Mouse (Mus musculus) erythroid progenitor cell, adult 5-6 weeks (primary cell): ENCODE measurements around the gene Cdc34. TPM values are rescaled to one million over a fixed set of nuclear protein-coding genes. Genes with fewer than 3 reads are reported as not detected.
A peak's percentile ranks its signal among the peaks of the same experiment; 100 is the strongest.
"Not testable (repeated sequence)": the region's sequence is repeated elsewhere in the genome, so short reads cannot be mapped to it uniquely, and the experiment has no call there.

ENCODE experiments used
- ATAC-seq: replicated peaks from 2 replicates; pipeline ENCODE4 v1.8.0; 2016; ENCODE audit warnings: moderate number of reproducible peaks, mild to moderate bottlenecking, moderate TSS enrichment, inconsistent platforms; ENCODE audit not compliant: poor library complexity, low FRiP score, severe bottlenecking
- total RNA-seq, 2 experiments: library from RNA; stranded (forward) in 1 of 2; stranded (reverse) in 1 of 2; fragments of 150-400 nt in 1 of 2; fragments of 186-747, 209-891 nt in 1 of 2; gene quantifications; 2 replicates each; pipeline versions ENCODE4 v1.2.3 to v1.2.4; 2015 to 2017; ENCODE audit warnings: low replicate concordance in 2 of 2

Gene Cdc34
- total RNA-seq, 2 experiments from 2014 or later: 66.7 to 82.7 TPM

DNA sequence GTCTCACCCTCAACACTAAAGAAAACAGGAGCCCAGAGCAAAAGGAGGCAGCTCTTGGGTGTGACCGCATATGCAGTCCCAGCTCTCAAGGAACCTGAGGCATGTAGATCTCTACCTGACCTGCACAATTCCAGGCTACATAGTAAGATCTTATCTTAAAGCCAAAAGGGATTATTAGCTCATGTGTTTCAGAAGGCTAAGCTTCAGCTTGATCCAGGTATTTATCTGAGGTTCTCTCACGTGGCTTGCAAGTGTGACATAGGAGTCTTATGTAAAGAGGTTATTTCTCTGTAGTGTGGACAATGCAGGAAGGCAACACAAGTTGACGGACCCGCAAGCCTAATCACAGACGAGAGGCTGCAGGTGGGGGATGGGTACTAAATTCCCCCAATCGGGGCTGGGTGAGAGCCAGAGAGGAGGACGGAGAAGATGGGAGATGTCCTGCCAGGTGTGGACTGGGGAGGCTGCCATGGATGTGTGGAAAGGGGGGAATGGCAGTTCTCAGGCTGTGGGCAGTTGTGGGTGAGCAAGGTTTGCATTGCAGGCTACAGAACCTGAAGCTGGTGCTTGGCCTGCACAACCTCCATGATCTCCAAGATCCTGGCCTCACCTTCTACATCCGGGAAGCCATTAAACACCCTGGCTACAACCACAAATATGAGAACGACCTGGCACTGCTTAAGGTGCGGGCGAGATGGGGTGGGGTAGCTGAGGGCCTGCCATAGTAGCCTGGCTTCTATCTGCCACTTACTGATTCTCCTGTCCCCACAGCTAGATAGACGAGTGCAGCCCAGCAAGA is 11.8 kb downstream of the Cdc34 start:
- ATAC-seq: no peak

DNA sequence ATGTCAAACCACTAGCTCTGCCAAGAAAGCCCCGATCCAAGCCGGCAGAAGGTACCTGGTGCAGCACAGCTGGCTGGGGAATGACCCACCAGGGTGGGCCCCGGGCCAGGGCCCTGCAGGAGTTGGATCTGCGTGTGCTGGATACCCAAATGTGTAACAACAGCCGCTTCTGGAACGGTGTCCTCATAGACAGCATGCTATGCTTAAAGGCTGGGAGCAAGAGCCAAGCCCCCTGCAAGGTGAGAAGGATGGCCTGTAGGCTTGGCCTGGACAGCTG is 12.3 kb downstream of the Cdc34 start:
- no peak for ATAC-seq

DNA sequence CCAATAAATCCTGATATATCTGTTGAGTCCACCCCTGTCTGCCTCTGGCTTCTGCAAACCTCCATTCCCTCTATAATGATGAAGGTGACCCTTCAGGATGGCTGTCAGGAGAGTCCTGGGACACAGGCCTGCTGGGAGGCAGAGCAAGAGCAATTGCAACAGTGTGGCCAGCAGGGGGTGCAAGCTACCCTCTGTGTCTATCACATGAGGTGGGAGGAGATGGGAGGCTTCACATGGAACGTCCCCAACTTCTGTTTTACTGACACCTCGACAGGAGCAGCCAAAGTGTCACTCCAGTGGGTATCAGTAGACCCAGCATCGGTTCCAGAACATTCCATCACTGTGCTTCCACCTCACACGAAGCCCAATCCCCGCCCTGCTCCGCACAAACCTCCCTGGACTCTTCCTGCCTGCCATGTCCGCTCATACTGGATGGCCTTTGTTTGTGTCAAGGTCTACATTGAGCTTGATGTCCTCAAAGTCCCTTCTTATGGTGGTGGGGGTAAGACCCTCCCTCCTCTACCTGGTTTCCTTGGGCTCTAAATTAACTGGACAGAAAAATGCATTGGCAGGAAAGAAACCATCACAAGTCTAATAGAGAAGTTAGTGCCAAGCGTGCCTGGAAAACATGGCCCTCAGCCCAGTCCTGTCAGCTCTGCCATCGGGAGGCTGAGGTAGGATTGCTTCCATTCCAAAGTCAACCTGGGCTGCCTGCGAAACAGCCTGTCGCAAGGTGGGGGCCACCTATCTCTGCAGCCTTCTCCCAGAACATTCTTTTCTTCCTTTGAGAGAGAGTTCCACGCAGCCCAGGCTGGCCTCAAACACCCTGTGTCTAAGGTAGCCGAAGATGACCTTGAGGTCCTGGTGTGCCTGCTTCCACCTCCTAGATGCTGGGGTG is 13.5 kb downstream of the Cdc34 start:
- ATAC-seq: peak; percentile 88

DNA sequence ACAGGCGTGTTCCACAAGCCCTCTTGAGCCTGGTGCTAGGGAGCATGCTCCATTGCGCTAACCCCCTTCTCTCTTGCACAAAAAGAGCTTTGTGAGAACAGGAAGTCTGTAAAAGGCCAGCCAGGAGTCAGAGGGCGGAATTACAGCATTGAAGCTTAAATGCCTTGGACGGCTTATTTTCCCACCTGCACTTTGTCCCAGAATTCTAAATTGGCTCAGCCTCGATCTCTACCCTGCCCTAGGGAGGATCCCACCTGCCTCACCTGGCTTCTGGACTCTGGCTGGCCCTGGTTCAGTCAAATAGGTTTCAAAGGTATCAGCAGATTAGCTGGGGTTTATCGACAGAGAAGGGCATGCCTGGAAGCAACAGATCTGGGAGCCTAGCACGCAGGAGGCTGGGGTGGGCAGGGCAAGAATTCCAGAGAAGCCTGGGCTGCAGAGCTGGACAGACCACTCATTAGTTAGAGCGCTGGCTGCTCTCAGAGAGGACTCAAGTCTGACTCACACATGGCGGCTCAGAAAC is 14.2 kb downstream of the Cdc34 start:
- ATAC-seq: no peak

DNA sequence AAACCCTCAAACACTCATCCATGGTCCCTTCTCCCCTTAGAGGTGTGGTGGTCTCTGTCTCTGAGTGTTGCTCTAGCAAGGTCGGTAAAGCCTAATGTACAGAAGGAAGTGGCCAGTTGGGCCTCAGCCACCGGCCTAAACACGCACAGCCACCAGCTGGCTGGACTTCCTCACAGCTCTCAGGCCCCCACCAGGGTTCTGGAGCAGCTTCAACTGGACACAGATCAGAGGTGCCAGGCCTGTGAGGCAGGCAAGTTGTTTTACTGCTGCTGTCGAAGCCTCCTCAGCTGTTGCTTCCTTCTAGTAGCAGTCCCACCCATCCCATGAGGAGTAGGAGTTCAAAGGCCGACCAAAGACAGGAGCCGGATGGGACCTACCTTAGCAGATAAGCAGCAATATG is 15.9 kb downstream of the Cdc34 start:
- no peak for ATAC-seq

DNA sequence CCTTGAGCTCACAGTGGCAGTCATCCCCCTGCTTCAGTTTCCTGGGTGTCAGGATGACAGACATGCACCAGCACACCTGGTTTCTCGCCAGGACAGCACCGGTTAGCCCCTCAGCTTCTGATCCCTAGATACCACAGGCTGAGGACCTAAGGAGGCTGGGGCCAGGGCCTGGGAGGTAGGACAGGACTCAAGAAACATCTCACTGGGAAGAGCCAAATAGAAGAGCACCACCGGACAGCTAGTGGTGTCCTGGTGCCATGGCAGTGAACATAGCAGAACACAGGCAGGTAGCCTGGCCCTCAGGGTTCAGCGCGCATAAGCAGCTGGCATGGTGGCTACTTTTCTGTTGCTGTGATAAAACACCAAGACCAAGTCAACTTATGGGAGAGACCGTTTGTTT is 16.5 kb downstream of the Cdc34 start:
- ATAC-seq: no peak

DNA sequence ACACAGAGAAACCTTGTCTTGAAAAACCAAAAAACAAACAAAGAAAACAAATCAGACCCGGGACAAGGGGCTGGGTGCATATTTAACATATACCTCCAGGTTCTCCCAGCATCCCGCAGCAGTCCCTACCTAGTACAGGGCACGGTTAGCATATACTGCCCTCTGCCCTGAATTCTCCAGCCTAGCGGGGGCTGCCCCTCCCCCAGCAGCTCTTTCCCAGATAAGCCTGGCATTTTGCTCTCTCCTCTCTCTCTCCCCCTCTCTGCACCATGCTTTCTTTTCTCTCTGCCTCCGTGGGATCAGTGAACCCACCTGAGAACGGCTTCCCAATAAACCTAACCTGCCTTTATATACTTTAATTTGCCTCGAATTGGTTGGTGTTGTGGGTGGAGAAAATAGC is 18.7 kb downstream of the Cdc34 start:
- no peak for ATAC-seq

DNA sequence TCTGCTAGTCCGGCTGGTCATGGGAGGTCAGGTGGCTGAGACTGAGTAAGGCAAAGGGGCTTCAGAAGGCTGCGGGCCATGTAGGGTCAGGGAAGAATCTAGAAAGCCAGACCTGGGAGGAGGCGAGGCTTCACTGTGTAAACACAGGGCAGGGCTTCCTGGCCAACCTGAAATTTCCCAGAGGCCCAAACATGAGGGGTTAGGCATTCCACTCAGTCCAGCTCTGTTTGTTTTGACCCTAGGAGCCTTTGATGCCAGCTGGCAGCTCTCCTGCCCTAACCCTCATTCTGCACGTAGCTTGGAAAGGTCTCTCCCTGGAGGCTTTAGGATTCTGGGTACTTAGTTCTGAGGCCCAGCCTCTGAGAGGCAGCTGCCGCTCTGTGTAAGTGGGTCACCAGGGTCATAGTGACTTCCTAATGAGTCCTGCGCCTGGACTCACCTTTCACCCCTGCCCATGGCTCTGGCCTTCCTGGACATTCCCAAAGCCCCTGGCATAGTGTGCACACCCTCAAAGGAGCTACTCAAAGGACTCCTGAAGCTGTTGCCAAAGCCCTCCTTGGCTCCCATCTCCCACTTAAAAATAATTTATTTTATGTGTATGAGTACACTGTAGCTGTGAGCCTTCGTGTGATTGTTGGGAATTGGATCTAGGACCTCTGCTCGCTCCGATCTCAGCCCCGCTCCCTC is 19.6 kb downstream of the Cdc34 start:
- ATAC-seq: no peak

DNA sequence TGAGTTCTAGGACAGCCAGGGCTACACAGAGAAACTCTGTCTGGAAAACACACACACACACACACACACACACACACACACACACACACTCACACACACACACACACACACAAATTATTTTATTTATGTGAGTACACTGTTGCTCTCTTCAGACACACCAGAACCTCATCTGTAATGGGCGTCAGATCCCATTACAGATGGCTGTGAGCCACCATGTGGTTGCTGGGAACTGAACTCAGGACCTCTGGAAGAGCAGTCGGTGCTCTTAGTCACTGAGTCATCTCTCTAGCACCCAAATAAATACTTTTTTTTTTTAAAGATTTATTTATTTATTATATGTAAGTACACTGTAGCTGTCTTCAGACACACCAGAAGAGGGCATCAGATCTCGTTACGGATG is 21.0 kb downstream of the Cdc34 start:
- ATAC-seq: not testable (repeated sequence)

DNA sequence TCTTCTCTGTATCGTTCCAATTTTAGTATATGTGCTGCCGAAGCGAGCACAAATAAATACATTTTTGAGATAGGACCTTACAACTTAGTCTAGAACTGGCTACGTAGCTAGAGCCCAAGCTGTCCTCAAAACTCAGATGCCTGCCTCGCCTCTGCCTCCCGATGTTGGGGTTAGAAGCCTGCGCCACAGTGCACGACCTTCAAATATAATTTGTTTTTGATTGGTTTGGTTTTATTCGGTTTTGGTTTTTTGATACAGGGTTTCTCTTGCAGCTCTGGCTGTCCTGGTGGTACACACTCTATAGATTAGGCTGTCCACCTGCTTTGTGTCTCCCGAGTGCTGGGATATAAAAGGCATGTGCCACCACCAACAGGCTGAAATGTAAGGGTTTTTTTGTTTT is 21.5 kb downstream of the Cdc34 start:
- no peak for ATAC-seq

DNA sequence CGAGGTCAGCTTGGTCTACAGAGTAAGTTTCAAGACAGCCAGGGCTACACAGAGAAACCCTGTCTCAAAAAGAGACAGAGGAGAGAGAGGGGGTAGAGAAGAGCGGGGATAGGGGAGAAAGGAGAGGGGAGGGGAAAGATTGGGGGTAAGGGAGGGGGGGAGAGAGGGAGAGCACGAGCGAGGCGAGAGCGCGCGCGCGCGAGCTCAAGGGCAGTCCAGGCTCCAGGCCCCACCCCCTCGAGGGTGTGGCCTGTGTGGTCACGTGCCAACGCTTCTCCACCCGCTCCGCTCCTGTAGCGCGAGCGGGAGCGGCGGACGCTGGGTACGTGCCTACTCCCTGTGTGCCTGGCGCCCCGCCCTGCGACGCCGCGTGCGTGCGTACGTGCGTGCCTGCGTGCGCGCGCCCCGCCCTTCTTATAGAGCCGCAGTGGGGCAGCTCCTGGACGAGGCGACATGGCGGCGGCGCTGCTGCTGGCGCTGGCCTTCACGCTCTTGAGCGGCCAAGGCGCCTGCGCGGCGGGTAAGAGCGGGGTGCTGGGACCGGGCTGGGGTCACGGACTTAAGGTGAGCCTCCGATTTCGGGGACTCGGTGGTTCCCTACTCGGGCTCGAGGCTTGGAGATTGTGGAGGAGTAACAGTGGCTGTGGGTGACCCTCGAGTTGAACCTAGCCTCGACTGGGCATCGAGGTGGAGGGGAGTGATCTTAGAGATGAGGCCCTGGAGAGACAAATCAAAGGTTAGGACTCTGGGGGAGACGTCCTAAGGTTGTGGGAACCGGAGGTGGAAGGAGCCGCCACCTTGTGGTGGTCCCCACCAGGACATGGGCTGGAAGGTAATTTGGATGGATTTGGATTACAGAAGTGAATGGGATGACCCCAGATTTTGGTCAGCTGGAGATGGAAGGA is 22.3 kb downstream of the Cdc34 start, which contains the start of gene Bsg:
TSS of gene Bsg (plus strand) at position 427 of the 905 bp plus-strand sequence.
- peak; percentile 80 for ATAC-seq

DNA sequence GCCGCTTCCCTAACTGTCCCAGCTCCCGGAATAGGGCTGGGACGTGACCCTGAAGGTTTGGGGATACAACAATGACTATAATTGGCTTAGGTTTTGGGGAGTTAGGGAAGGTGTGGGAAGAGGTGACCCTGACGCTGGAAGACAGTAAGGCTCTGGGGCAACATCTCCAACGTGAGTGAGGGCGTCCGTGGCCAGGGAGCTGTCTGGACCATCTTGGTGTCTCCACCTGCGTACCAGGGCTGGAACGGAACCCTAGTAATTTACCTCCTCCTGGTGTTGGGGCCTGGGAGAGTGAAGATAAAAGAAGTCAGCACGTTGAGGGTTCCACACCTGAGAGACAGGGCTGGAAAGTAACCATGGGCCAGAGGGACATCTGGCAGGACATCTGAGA is 23.0 kb downstream of the Cdc34 start:
- peak; percentile 15 for ATAC-seq

DNA sequence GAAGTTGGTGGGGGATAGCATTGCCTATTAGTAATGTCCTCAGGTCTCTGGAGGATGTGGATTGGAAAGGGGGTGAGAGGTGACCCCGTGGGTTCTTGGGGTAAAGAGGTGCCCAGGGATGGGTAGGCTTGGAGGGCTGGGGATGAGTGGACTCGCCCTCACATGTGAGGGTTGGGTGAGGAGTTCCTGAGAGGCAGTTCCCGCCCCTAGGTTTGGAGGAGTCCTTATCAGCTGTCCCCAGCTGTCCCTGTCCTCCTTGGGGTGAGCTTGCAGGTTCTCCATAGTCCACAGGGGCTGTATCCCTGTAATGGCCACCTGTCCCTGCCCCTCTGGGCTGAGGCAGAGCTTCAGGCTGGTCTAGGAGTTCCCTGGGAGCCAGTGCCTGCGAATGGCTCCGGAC is 24.0 kb downstream of the Cdc34 start:
- ATAC-seq: peak; percentile 83

DNA sequence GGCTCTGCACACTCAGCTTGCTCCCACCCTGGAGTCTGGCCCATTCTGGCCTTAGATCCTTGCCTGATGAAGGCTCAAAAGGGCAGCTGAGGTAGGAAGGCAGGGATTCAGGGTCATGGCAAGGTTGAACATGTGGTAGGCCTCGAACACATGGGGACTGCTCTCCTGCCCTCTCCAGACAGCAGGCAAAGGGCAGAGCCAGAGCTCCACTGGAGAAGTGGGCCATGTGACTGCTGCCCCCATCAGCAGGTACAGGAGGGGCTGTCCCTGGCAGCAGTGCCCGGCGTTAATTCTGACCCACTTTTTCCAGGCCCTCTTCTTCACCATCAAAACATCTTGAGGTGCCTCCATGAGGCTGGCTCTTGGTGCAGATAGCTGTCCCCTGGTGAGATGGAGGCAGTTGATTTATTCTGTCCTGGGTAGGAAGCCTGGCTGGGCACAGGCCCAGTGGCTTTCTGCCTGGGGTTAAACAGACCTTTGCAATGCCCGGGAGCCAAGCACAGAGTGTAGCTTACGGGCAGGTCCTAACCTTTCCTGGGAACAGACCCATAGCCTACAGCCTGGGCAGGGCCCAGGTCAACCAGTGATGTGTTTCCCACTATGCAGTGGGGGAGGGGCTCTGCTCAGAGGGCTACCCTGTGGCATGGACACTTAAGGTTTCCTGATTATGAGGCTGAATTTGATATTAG is 24.6 kb downstream of the Cdc34 start:
- ATAC-seq: no peak

DNA sequence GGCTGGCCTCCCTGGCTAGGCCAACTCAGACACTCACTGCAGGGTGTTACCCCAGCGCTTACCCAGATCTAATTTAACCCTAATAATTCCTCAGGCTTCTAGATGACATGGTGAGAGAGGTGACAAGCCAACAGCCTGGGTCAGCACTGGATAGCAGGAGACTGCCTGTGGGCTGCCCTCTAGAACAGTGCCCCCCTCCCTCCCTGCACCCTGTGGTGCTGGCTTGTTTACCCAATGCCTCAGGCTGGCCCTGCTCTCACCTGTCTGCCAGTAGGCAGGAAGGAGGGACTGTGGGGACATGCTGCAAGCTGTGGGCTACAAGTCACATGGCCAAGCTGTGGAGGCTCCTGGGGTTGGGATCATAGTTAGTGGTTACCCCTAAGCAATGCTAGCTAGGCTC is 25.2 kb downstream of the Cdc34 start:
- ATAC-seq: no peak

DNA sequence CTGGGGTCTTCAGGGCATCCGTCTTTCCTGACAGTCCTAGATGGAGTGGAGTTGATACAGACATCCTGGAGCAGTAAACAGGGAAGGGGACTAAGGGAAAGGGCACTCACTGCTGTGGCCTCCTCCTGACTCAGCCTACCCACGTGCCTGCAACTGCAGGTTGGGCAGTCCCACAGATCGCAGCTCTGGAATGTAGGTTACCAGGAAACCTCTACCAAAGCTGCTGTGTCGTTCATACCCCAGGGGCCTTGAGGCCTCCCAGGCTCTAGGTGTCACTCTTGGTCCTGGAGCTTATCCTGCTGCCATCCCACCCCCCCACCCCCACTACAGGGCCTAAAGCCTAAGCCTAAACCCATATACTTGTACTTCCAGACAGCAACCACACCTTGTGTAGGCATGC is 25.8 kb downstream of the Cdc34 start:
- ATAC-seq: no peak

DNA sequence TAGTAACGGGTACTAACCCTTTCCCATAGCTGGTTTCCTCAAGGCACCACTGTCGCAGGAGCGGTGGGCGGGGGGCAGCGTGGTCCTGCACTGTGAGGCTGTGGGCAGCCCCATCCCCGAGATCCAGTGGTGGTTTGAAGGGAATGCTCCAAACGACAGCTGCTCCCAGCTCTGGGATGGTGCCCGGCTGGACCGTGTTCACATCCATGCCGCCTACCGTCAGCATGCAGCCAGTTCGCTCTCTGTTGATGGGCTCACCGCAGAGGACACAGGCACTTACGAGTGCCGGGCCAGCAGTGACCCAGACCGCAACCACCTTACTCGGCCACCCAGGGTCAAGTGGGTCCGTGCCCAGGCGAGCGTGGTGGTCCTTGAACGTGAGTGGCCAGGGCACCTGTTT is 26.7 kb downstream of the Cdc34 start:
- ATAC-seq: no peak

DNA sequence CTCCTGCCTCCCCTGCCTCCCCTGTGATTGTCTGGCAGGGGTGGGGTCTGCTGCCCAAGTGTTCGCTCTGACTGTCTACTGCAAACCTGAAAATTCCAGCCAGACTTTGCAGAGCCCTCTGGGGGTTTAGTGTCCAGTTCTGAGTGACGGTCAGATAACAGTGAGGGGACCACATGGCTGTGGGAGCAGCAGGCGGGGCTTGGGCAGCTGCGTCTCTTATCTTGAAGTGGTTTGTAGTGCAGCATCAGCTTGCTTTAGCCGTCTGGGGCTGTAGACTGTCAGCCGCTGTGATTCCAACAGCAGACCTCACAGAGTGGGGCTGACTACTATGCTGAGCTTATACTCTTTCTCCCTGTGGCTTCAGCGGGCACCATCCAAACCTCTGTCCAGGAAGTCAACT is 27.3 kb downstream of the Cdc34 start:
- ATAC-seq: no peak

DNA sequence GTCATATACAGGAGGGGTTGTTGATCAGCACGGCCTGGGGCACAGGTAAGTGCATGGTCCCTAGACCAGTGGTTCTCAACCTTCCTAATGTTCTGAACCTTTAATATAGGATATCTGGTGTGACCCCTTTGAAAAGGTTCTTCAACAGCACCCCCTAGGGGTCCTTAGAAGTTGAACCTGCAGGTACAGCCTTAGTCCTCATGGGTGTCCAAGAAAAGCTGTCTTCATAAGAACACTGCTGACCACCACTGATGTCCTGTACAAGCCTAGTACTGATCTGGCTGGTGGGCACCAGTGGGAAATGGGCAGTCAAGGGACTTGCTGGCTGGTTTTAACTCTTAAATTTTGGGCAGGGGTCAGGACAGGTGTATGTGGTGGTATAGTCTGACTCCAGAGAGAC is 30.0 kb downstream of the Cdc34 start:
- ATAC-seq: peak; percentile 23; the same call in 1 of the 2 replicates
